Mouse (Mus musculus): ENCODE data around the gene Lurap1l. TPM values are rescaled to one million over a fixed set of nuclear protein-coding genes. Genes with fewer than 3 reads are reported as not detected.
"Not testable (repeated sequence)": the region's sequence is repeated elsewhere in the genome, so short reads cannot be mapped to it uniquely, and the experiment has no call there.

Gene Lurap1l
- polyA plus RNA-seq, 1 experiment from 2014 or later = 31.2 TPM

DNA sequence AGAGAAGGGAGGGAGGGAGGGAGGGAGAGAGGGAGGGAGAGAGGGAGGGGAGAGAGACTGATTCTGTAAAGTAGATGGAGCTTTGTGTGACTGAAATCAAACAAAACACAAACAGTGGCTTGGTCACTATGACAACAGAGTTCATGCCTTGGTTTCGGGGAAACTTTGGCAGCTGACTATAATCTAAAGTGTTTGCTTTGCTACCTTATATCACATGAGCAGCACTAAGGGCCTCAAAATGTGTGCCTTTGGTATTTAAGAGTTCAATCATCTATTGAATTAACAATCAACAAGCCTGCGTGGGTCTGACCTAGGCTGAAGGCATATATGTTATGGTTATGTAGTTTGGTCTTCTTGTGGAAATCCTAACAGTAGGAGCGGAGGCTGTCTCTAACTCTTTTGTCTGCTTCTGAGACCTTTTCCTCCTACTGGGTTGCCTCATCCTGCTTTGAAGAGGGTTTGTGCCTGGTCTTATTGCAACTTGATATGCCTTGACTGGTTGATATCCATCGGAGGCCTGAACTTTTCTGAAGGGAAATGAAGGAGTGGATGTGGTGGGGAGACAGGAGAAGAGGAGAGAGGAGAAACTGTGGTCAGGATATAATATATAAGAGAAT, 15.1 kb upstream of the Lurap1l start:
- no peaks in the 10 kb centered on the region for H3K36me3 ChIP-seq
- H3K4me3 ChIP-seq = no peak overlapping the region
- H3K9me3 ChIP-seq = no peaks in the 10 kb centered on the region
- no peak overlapping the region for H3K4me2 ChIP-seq
- H3K27ac ChIP-seq = no peak overlapping the region
- no peak overlapping the region for H3K9ac ChIP-seq
- no peaks in the 10 kb centered on the region for H3K4me1 ChIP-seq
- 66% methylated on average over 4 of the region's 4 CpGs for WGBS
- H3K27me3 ChIP-seq = no peaks in the 10 kb centered on the region
- ATAC-seq (ENCODE audit: insufficient number of reproducible peaks, low FRiP score, low TSS enrichment, low read depth) = no peak

DNA sequence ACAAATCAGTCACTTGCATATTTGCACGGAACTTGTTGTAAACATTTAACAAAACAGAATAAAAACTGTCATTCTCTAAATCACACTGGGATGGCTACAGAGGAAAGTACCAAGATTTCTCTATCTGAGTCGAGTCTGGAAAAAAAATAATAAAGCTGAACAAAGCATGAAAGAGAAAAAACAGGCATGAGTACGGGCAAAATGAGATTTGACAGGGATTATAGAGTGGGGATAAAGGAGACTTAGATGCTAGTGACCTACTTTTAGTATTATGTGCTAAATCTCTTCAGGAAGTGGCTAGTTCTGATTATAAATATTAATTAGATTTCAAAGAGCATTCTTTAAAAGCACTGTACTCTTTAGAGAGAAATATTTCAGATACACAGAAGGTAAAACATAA, 3.7 kb upstream of the Lurap1l start:
- no peak overlapping the region for H3K27ac ChIP-seq
- no peaks in the 10 kb centered on the region for H3K9me3 ChIP-seq
- no peaks in the 10 kb centered on the region for H3K27me3 ChIP-seq
- H3K4me3 ChIP-seq = no peak overlapping the region
- H3K4me2 ChIP-seq = no peak overlapping the region
- no peak for ATAC-seq (ENCODE audit: insufficient number of reproducible peaks, low FRiP score, low TSS enrichment, low read depth)
- H3K36me3 ChIP-seq = no peaks in the 10 kb centered on the region
- H3K4me1 ChIP-seq = no peaks in the 10 kb centered on the region
- no peak overlapping the region for H3K9ac ChIP-seq
- 59% methylated on average over 3 of the region's 3 CpGs for WGBS

DNA sequence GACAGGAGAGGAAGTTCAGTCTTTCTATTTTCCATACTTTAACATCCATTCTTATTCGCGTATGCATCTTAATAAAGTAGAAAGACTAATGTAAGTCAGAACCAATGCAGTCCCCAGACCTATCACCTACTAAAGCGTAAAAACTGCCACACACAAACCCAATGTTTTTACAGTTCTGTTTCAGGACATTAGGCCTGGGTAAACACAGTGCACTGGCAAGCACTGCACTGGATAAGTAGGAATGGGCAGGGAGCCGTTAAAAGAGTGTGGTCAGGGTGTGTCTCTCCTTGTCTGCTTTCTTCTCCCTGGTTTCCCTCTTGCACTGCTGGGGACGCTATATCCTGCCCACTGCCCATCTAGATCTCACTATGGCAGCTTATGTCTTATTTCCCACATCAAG, 2.5 kb upstream of the Lurap1l start:
- no peak overlapping the region for H3K4me2 ChIP-seq
- no peak overlapping the region for H3K9ac ChIP-seq
- 70% methylated on average over 5 of the region's 5 CpGs for WGBS
- no peak overlapping the region for H3K4me3 ChIP-seq
- no peak for ATAC-seq (ENCODE audit: insufficient number of reproducible peaks, low FRiP score, low TSS enrichment, low read depth)
- H3K27ac ChIP-seq = no peak overlapping the region
- H3K36me3 ChIP-seq = no peaks in the 10 kb centered on the region
- H3K9me3 ChIP-seq = no peaks in the 10 kb centered on the region
- 0 out of 2 replicates have a peak, but pooled peaks cover 3% of the 10 kb centered on the region for H3K4me1 ChIP-seq
- no peaks in the 10 kb centered on the region for H3K27me3 ChIP-seq

DNA sequence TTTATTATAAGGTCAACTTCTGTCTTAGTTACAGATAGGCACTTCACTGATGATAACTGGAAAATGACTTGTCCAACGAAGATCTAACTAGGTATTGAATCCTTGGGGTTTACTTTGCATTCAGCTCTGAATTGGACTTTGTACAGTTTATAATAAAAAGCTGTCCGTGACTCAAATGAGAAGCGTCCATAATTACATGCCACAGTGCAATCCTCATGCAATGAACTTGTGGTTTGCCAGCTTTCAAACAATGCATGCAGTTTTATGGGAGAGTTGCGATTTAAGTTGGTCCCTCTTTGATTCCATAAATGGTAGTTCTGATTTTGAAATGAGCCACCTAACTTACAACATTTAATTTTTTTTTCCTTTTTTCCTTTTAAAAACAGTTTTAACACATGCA, 1.5 kb upstream of the Lurap1l start:
- H3K4me2 ChIP-seq = no peak overlapping the region
- H3K4me1 ChIP-seq = 0 out of 2 replicates have a peak, but pooled peaks cover 3% of the 10 kb centered on the region
- no peaks in the 10 kb centered on the region for H3K27me3 ChIP-seq
- H3K4me3 ChIP-seq = no peak overlapping the region
- H3K9me3 ChIP-seq = no peaks in the 10 kb centered on the region
- H3K36me3 ChIP-seq = no peaks in the 10 kb centered on the region
- H3K9ac ChIP-seq = no peak overlapping the region
- ATAC-seq (ENCODE audit: insufficient number of reproducible peaks, low FRiP score, low TSS enrichment, low read depth) = no peak
- WGBS = 71% methylated on average over 4 of the region's 4 CpGs
- no peak overlapping the region for H3K27ac ChIP-seq

DNA sequence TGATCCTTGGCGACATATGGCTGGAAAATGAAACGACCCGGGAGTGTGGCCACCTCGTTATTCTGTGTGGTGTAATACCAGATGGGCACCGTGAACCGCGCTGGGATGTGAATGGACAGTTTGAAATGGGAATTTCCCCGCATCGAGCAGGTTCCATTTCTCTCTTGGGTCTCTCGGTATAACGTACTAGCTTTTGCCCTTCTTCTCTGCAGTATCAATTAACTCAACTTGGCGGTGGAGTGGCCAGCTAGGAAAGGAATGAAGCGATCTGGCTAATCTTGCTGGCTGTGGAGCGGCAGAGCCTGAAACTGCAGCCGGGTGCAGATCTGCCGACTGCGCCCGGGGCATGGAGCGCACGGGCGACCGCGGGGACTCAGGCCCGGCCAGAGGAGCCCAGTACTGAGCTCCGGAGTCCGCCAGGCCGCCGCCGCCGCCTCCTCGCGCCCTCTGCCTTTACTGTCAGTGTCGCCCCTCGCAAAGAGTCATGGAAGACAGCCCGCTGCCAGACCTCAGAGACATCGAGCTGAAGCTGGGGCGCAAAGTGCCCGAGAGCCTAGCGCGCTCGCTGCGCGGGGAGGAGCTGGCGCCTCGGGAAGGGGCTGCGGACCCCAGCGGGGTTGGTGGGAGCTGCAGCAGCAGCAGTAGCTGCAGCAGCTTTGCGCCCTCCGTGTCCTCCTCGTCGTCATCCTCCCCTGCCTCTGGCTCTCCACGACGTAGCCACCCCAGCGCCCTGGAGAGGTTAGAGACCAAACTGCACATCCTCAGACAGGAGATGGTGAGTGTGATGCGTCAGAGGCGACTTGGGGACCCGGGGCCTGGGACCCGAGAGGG, 640 bp downstream of the Lurap1l start:
- Histone ChIP-seq H3K27ac (peak overlapping the region; percentile 83), H3K9ac (peak overlapping the region; percentile 76), H3K9me3 (no peaks in the 10 kb centered on the region), H3K4me1 (0 out of 2 replicates have a peak, but pooled peaks cover 3% of the 10 kb centered on the region), H3K4me3 (peak overlapping the region; percentile 76), H3K27me3 (no peaks in the 10 kb centered on the region), H3K36me3 (no peaks in the 10 kb centered on the region), H3K4me2 (peak overlapping the region; percentile 90)
- peak; percentile 75 for ATAC-seq (ENCODE audit: insufficient number of reproducible peaks, low FRiP score, low TSS enrichment, low read depth)
- WGBS = under 1% methylated on average over 57 of the region's 58 CpGs

DNA sequence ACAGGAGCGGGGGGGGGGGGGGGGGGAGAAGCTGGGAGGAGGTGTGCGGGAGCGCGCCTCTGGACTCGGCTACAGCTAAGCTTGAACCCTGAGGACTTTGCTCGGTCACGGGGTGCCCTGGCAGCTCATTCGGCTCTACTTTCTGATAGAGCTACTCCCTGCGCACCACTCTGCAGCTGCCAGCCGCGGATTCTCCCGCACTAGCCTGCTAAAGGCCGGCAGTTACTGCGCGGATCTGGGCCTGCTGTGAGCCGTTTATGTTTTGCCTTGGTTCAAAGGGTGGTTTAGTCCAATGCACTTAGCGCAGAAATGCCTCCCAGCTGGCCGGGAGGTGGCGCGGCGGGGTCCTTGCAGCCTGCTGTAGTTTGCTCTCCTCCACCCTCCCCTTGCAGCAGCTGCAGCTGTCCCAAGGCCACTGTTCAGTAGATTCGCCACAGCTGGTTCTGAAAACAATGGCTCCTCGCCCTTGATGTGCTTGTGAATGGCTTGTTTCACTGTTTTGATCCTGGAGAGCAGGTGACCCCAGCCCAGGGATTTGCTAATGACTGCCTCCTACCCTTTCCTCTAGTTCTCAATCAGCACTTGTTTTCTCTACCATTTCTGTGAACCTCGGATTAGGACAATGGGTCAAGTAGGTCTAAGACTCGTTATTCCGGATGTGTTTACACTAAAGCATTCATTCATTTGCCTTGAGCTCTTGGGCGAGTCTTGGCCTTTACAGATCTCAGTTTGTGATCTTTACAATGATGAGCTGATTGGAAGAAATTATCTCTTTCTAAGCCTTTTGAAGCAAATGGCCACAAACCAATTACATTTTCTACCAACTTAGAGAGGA, 1.5 kb downstream of the Lurap1l start:
- peak overlapping the region; percentile 83 for H3K27ac ChIP-seq
- no peaks in the 10 kb centered on the region for H3K9me3 ChIP-seq
- H3K27me3 ChIP-seq = no peaks in the 10 kb centered on the region
- peak; percentile 84 for ATAC-seq (ENCODE audit: insufficient number of reproducible peaks, low FRiP score, low TSS enrichment, low read depth)
- peak overlapping the region; percentile 76 for H3K4me3 ChIP-seq
- peak overlapping the region; percentile 90 for H3K4me2 ChIP-seq
- H3K9ac ChIP-seq = peak overlapping the region; percentile 76
- 3% methylated on average over 26 of the region's 27 CpGs for WGBS
- 0 out of 2 replicates have a peak, but pooled peaks cover 3% of the 10 kb centered on the region for H3K4me1 ChIP-seq
- no peaks in the 10 kb centered on the region for H3K36me3 ChIP-seq

DNA sequence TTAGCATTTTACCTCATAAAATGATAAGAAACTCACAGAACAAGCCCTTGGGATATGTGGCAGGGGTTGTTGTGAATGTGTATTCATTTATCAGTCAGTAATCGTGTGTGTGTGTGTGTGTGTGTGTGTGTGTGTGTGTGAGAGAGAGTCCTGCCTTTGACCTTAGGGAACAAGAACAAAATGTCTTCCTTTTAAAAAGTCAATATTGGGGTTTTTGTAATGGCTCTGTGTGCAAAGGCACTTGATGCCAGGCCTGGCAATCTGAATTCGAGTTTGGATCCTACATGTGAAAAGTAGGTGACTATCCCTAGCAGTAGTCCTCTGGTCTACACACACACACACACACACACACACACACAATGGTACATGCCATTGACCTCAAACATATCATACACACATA, 4.8 kb downstream of the Lurap1l start:
- ATAC-seq (ENCODE audit: insufficient number of reproducible peaks, low FRiP score, low TSS enrichment, low read depth) = no peak
- H3K36me3 ChIP-seq = no peaks in the 10 kb centered on the region
- 82% methylated on average over 2 of the region's 2 CpGs for WGBS

DNA sequence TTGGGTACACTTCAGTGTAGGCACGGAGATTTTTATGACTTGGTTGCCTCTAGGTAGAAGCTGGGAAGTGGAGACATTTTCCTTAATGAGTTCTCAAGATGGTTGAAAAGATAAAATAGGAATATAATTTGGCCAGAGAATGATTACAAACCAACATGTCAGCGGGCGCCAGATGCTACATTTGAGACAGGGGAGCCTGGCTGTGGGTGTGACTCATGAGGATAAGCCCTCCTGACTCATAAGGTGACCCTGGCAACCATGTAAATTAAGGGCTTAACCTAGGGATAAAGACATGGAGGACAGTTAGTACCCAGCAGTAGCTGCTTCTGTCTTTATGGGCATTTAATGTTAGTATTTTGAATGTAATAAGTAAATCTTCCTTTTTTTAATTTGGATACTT, 6.2 kb downstream of the Lurap1l start:
- Histone ChIP-seq H3K36me3 (no peaks in the 10 kb centered on the region), H3K4me1 (0 out of 2 replicates have a peak, but pooled peaks cover 6% of the 10 kb centered on the region), H3K9me3 (no peaks in the 10 kb centered on the region), H3K27ac (no peak overlapping the region), H3K4me2 (no peak overlapping the region), H3K9ac (no peak overlapping the region), H3K27me3 (no peaks in the 10 kb centered on the region), H3K4me3 (no peak overlapping the region)
- ATAC-seq (ENCODE audit: insufficient number of reproducible peaks, low FRiP score, low TSS enrichment, low read depth) = no peak
- WGBS = 46% methylated on average over 3 of the region's 3 CpGs

More for the DNA sequence above, 4.8 kb downstream of the Lurap1l start:
- no peak overlapping the region for H3K27ac ChIP-seq
- no peak overlapping the region for H3K9ac ChIP-seq
- no peak overlapping the region for H3K4me2 ChIP-seq
- H3K27me3 ChIP-seq = no peaks in the 10 kb centered on the region
- no peaks in the 10 kb centered on the region for H3K9me3 ChIP-seq
- 0 out of 2 replicates have a peak, but pooled peaks cover 6% of the 10 kb centered on the region for H3K4me1 ChIP-seq
- no peak overlapping the region for H3K4me3 ChIP-seq

DNA sequence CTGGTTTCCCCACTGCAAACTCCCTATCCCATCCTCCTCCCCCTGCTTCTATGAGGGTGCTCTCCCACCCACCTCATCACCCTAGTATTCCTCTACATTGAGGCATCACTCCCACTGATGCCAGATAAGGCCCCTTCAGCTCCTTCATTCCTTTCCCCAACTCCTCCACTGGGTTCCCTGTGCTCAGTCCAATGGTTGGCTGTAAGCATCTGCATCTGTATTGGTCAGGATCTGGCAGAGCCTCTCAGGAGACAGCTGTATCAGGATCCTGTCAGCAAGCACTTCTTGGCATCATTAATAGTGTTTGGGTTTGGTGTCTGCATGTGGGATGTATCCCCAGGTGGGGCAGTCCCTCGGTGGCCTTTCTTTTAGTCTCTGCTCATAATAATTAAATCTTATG, 6.7 kb downstream of the Lurap1l start:
- H3K36me3 ChIP-seq; H3K9me3 ChIP-seq; H3K27me3 ChIP-seq; H3K4me3 ChIP-seq; H3K27ac ChIP-seq; H3K9ac ChIP-seq; H3K4me1 ChIP-seq; ATAC-seq (ENCODE audit: insufficient number of reproducible peaks, low FRiP score, low TSS enrichment, low read depth); H3K4me2 ChIP-seq: not testable (repeated sequence)
- 50% methylated on average over 1 of the region's 1 CpGs for WGBS

DNA sequence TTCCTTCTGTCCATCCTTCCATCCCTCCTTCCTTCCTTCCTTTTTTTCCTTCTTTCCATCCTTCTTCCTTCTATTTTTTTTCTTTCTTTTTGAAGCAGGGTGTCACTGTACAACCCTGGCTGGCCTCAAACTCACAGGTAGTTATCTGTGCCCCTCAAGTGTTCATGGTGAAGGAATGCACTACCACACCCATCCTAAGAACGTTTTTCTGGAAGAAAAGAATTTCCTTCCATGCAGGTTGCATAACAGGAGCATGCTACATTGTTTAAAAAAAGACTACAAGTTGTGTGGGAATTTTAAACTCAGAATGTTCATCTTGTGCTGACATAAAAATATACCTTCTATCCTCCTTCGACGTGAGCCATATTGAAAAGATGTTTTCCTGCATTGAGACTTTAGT, 7.4 kb downstream of the Lurap1l start:
- ATAC-seq (ENCODE audit: insufficient number of reproducible peaks, low FRiP score, low TSS enrichment, low read depth) = no peak
- WGBS = 74% methylated on average over 3 of the region's 3 CpGs
- Histone ChIP-seq H3K4me1 (0 out of 2 replicates have a peak, but pooled peaks cover 2% of the 10 kb centered on the region), H3K36me3 (no peaks in the 10 kb centered on the region), H3K9ac (no peak overlapping the region), H3K27ac (no peak overlapping the region), H3K4me2 (no peak overlapping the region), H3K9me3 (no peaks in the 10 kb centered on the region), H3K27me3 (no peaks in the 10 kb centered on the region), H3K4me3 (no peak overlapping the region)

DNA sequence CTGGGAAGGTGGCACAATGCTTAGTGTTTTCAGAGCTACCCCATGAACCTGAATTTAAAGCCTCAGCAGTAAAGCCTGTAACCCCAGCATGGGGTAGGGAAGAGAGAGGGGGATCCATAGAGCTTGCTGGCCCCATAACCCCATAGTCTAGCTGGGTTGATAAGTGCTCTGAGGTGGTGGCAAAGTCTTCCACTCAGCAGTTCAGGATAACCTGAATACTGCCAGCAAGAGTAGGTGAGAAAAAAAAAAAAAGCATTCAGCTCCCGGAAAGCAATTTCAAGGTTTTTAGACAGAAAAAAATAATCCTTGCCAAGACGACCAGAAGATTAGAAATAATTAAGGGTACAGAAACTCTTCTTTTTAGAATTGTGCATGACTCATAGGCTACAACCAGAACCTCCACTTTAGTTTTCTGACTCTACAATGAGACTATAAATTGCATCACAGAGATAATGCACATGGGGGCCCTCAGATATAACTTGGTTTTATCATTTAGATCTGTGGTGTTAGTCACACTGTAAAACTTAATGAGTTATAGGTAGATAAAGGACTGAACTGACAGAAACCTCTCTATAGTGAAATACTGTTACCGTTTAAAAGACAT, 8.2 kb downstream of the Lurap1l start:
- WGBS = 46% methylated on average over 3 of the region's 3 CpGs
- Histone ChIP-seq H3K4me3 (no peak overlapping the region), H3K27ac (no peak overlapping the region), H3K4me1 (0 out of 2 replicates have a peak, but pooled peaks cover 2% of the 10 kb centered on the region), H3K36me3 (no peaks in the 10 kb centered on the region), H3K9me3 (no peaks in the 10 kb centered on the region), H3K4me2 (no peak overlapping the region), H3K9ac (no peak overlapping the region), H3K27me3 (no peaks in the 10 kb centered on the region)
- ATAC-seq (ENCODE audit: insufficient number of reproducible peaks, low FRiP score, low TSS enrichment, low read depth) = no peak
